Mouse (Mus musculus) stomach, postnatal 0 days (tissue): ENCODE results near the gene Fgf22. TPM values are rescaled to one million over a fixed set of nuclear protein-coding genes. Genes with fewer than 3 reads are reported as not detected.
A peak's percentile ranks its signal among the peaks of the same experiment; 100 is the strongest.

Experiments
- ATAC-seq: fragments of 200-750 bp; cut with Nextera tagmentation; 2 replicates; pipeline ENCODE4 v1.8.0; 2017; ENCODE audit not compliant: low FRiP score, low TSS enrichment
- DNase-seq: peaks from one replicate; pipeline ENCODE4 v3.0.0-alpha.2; 2016; ENCODE audit warnings: low spot score
- H3K27ac ChIP-seq: fragments of 300-500 bp; sonication (generic); replicated peaks from 2 replicates; pipeline ENCODE4 v1.5.1; 2014; ENCODE audit warnings: mild to moderate bottlenecking, control low read depth
- H3K27me3 ChIP-seq: fragments of 300-500 bp; sonication (generic); 2 replicates; pipeline ENCODE4 v1.6.1; 2014; ENCODE audit warnings: low read length; ENCODE audit not compliant: control insufficient read depth, insufficient read depth
- H3K36me3 ChIP-seq: fragments of 300-500 bp; sonication (generic); 2 replicates; pipeline ENCODE4 v1.6.1; 2014; ENCODE audit warnings: low read length, mixed read lengths; ENCODE audit not compliant: control insufficient read depth, insufficient read depth
- H3K4me1 ChIP-seq: fragments of 300-500 bp; sonication (generic); replicated peaks from 2 replicates; pipeline ENCODE4 v1.6.1; 2014; ENCODE audit warnings: antibody characterized with exemption; ENCODE audit not compliant: control insufficient read depth, insufficient read depth
- H3K4me2 ChIP-seq: fragments of 300-500 bp; sonication (generic); replicated peaks from 2 replicates; pipeline ENCODE4 v1.6.1; 2014; ENCODE audit warnings: low read depth, mild to moderate bottlenecking, control low read depth, moderate library complexity
- H3K4me3 ChIP-seq: fragments of 300-500 bp; sonication (generic); 2 replicates; pipeline ENCODE4 v1.5.1; 2014; ENCODE audit warnings: low read depth, low read length, control low read depth
- H3K9ac ChIP-seq: fragments of 300-500 bp; sonication (generic); 2 replicates; pipeline ENCODE4 v1.6.1; 2014; ENCODE audit warnings: mild to moderate bottlenecking, low read length, control low read depth, mixed read lengths
- H3K9me3 ChIP-seq: fragments of 300-500 bp; sonication (generic); 2 replicates; pipeline ENCODE4 v1.6.1; 2016; ENCODE audit warnings: low read length; ENCODE audit not compliant: control insufficient read depth
- CTCF ChIP-seq: IDR thresholded peaks from 2 replicates; pipeline ENCODE4 v1.5.1; 2016; ENCODE audit warnings: antibody characterized with exemption, low read depth, mild to moderate bottlenecking, moderate library complexity
- EP300 ChIP-seq: optimal IDR thresholded peaks from 2 replicates; pipeline ENCODE3; 2016; ENCODE audit warnings: antibody characterized with exemption
- WGBS: fragments of 180-500 bp; shearing (Covaris S2); extraction: QIAGEN DNeasy Blood & Tissue Kit; methylation state at CpG from one replicate; pipeline ENCODE4 v1.1.7; 2014; 5-methylcytosine and 5-hydroxymethylcytosine counted together
- polyA plus RNA-seq: library from polyadenylated mRNA; unstranded; fragments of >200 nt; fragmentation: Nextera tagmentation; extraction: Ambion mirVana; gene quantifications from 2 replicates; pipeline ENCODE4 v1.2.1, GENCODE M21; 2015

Fgf22 gene
- 13.5 and 14.9 TPM in 2 replicates for polyA plus RNA-seq

DNA sequence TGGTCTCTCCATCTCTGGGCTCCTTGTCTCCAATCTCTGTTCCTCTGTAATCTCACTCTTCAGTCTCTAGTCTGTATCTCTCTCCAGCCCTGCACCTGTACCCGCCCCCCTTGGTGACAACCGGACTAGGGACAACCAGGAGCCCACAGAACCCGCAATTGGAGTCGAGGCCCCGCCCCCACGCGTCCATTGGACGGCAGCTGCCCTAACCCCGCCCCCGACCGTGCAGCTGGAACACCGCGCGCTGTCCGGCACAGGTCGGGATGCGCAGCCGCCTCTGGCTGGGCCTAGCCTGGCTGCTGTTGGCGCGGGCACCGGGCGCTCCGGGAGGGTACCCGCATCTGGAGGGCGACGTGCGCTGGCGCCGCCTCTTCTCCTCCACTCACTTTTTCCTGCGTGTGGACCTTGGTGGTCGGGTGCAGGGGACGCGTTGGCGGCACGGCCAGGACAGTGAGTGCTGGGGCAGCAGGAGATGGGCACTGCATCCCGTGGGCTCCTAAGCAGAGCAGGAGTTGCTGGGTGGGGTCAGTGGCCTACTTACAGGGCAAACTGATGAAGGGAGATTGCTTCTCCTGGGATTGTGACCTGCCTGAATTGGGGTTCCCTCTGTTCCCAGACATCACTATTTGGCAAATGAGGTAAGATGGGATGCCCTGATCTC lies at the start of gene Fgf22:
Gene Fgf22, plus strand, starts transcription at position 221 of the 661 bp plus-strand sequence.
- WGBS: 2% methylated on average over 31 of the region's 36 CpGs
- Histone ChIP-seq H3K27ac (no peak within 1 kb of the TSS), H3K27me3 (no peaks in the 10 kb centered on the region), H3K36me3 (peaks cover 15% of the 10 kb centered on the region; the same call in 1 of the 2 replicates), H3K4me3 (peak within 1 kb of the TSS; percentile 27), H3K4me2 (peak within 1 kb of the TSS; percentile 52), H3K4me1 (no peaks in the 10 kb centered on the region), H3K9ac (peak within 1 kb of the TSS; percentile 8; the same call in 1 of the 2 replicates), H3K9me3 (no peaks in the 10 kb centered on the region)
- peak; percentile 78 for DNase-seq
- no peak for TF ChIP-seq CTCF
- TF ChIP-seq EP300: no peak
- ATAC-seq: peak; percentile 65; the same call in 1 of the 2 replicates

DNA sequence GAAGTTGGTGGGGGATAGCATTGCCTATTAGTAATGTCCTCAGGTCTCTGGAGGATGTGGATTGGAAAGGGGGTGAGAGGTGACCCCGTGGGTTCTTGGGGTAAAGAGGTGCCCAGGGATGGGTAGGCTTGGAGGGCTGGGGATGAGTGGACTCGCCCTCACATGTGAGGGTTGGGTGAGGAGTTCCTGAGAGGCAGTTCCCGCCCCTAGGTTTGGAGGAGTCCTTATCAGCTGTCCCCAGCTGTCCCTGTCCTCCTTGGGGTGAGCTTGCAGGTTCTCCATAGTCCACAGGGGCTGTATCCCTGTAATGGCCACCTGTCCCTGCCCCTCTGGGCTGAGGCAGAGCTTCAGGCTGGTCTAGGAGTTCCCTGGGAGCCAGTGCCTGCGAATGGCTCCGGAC lies 48.9 kb upstream of the Fgf22 start:
- peak overlapping the region; percentile 47 for H3K9ac ChIP-seq
- DNase-seq: no peak
- H3K27me3 ChIP-seq: no peaks in the 10 kb centered on the region
- H3K4me2 ChIP-seq: peak overlapping the region; percentile 83
- ATAC-seq: no peak
- H3K9me3 ChIP-seq: no peaks in the 10 kb centered on the region
- peaks cover 8% of the 10 kb centered on the region for H3K4me1 ChIP-seq
- TF ChIP-seq CTCF (no peak), EP300 (no peak)
- WGBS: 59% methylated on average over 5 of the region's 5 CpGs
- peak overlapping the region; percentile 70; the same call in 1 of the 2 replicates for H3K27ac ChIP-seq
- peak overlapping the region; percentile 13 for H3K4me3 ChIP-seq
- peaks cover 13% of the 10 kb centered on the region for H3K36me3 ChIP-seq

DNA sequence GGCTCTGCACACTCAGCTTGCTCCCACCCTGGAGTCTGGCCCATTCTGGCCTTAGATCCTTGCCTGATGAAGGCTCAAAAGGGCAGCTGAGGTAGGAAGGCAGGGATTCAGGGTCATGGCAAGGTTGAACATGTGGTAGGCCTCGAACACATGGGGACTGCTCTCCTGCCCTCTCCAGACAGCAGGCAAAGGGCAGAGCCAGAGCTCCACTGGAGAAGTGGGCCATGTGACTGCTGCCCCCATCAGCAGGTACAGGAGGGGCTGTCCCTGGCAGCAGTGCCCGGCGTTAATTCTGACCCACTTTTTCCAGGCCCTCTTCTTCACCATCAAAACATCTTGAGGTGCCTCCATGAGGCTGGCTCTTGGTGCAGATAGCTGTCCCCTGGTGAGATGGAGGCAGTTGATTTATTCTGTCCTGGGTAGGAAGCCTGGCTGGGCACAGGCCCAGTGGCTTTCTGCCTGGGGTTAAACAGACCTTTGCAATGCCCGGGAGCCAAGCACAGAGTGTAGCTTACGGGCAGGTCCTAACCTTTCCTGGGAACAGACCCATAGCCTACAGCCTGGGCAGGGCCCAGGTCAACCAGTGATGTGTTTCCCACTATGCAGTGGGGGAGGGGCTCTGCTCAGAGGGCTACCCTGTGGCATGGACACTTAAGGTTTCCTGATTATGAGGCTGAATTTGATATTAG lies 48.3 kb upstream of the Fgf22 start:
- ATAC-seq: no peak
- peak overlapping the region; percentile 13; the same call in 1 of the 2 replicates for H3K4me3 ChIP-seq
- H3K9ac ChIP-seq: peak overlapping the region; percentile 47; the same call in 1 of the 2 replicates
- no peak for TF ChIP-seq EP300
- no peak for TF ChIP-seq CTCF
- 53% methylated on average over 5 of the region's 5 CpGs for WGBS
- DNase-seq: no peak
- H3K27ac ChIP-seq: peak overlapping the region; percentile 70; the same call in 1 of the 2 replicates
- H3K36me3 ChIP-seq: peaks cover 14% of the 10 kb centered on the region
- H3K4me2 ChIP-seq: peak overlapping the region; percentile 83
- H3K9me3 ChIP-seq: no peaks in the 10 kb centered on the region
- peaks cover 8% of the 10 kb centered on the region for H3K4me1 ChIP-seq
- no peaks in the 10 kb centered on the region for H3K27me3 ChIP-seq

DNA sequence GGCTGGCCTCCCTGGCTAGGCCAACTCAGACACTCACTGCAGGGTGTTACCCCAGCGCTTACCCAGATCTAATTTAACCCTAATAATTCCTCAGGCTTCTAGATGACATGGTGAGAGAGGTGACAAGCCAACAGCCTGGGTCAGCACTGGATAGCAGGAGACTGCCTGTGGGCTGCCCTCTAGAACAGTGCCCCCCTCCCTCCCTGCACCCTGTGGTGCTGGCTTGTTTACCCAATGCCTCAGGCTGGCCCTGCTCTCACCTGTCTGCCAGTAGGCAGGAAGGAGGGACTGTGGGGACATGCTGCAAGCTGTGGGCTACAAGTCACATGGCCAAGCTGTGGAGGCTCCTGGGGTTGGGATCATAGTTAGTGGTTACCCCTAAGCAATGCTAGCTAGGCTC lies 47.7 kb upstream of the Fgf22 start:
- H3K27me3 ChIP-seq: no peaks in the 10 kb centered on the region
- H3K4me3 ChIP-seq: no peak overlapping the region
- H3K27ac ChIP-seq: peak overlapping the region; percentile 70
- TF ChIP-seq EP300 (no peak), CTCF (no peak)
- ATAC-seq (peak; percentile 22), DNase-seq (no peak)
- WGBS: 59% methylated on average over 1 of the region's 1 CpGs
- H3K9ac ChIP-seq: peak overlapping the region; percentile 13; the same call in 1 of the 2 replicates
- peaks cover 8% of the 10 kb centered on the region for H3K4me1 ChIP-seq
- H3K36me3 ChIP-seq: peaks cover 14% of the 10 kb centered on the region
- peak overlapping the region; percentile 83 for H3K4me2 ChIP-seq
- no peaks in the 10 kb centered on the region for H3K9me3 ChIP-seq

DNA sequence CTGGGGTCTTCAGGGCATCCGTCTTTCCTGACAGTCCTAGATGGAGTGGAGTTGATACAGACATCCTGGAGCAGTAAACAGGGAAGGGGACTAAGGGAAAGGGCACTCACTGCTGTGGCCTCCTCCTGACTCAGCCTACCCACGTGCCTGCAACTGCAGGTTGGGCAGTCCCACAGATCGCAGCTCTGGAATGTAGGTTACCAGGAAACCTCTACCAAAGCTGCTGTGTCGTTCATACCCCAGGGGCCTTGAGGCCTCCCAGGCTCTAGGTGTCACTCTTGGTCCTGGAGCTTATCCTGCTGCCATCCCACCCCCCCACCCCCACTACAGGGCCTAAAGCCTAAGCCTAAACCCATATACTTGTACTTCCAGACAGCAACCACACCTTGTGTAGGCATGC lies 47.1 kb upstream of the Fgf22 start:
- 53% methylated on average over 4 of the region's 4 CpGs for WGBS
- Histone ChIP-seq H3K27ac (peak overlapping the region; percentile 70), H3K27me3 (no peaks in the 10 kb centered on the region), H3K4me1 (peaks cover 8% of the 10 kb centered on the region), H3K4me3 (no peak overlapping the region), H3K4me2 (peak overlapping the region; percentile 11; the same call in 1 of the 2 replicates), H3K36me3 (peaks cover 14% of the 10 kb centered on the region), H3K9me3 (no peaks in the 10 kb centered on the region), H3K9ac (no peak overlapping the region)
- DNase-seq: peak; percentile 69
- ATAC-seq: peak; percentile 41
- peak; percentile 14; the same call in 1 of the 2 replicates for TF ChIP-seq CTCF
- TF ChIP-seq EP300: no peak
